8 mouse cellular contexts compared by ENCODE assay signal in the genomic region with DNA sequence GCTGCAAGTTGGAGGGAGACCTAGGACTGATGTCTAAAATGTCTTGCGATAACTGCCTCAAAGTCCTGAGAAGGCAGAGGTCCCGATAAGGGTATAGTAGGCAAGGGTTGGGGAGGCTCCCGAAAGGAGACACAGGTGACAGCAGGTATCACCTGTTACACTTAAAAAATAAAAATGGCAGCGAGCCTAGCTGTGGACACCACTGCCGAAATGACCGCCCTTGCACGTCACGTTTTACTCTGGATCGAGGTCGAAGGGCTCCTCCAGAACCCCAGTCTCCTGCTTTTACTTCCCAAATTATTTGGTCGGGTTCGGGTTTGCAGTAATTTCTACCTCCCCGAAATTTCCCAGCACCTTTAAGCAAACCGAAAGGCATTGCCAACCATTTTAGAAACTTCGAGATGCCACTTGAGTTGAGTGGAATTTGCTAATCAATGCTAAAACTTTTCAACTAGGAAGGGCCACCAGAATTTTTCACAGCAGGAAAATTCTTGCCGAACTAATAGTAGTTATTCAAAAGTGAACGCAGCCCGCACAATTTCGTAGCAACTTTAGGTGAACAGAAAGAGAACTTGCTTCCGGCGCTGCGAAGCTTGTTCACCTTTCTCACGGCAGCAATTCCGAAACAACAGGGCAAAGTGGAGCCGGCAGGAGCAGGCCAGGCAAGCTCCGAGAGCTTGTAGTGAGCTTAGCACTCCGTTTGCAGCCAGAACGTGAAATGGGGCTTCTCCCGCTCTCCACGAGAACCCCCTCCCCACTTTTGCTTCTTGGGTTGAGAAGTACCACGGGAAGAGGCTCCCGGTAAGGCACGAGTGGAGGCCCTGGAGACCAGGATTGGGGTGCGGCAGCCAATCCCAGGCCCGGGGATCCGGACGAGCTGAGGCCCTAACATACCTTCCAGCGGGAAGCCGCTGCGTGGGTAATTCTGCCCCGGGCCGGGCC. TPM values are rescaled to one million over a fixed set of nuclear protein-coding genes. Genes with fewer than 3 reads are reported as not detected.
DNase-seq lines count a peak whose midpoint lies in the region; ATAC-seq and TF ChIP-seq lines count a peak whose summit lies in the region.

No protein-coding gene starts in this region.

- no peak for TF ChIP-seq CTCF in liver, postnatal 0 days (IDR thresholded peaks at IDR 0.05; ENCODE audit: low read depth)

- no peaks in the 10 kb centered on the region for H3K36me3 ChIP-seq in heart, embryonic 15.5 days
- H3K36me3 ChIP-seq in liver, postnatal 0 days (replicated peaks; ENCODE audit: insufficient read depth, low read length), result no peaks in the 10 kb centered on the region

- H3K9ac ChIP-seq in heart, embryonic 15.5 days, result no peak overlapping the region
- H3K9ac ChIP-seq in liver, postnatal 0 days (replicated peaks), result no peak overlapping the region

- 1% methylated on average over 42 of the region's 42 CpGs for WGBS in heart, embryonic 15.5 days
- WGBS in liver, postnatal 0 days (ENCODE audit: insufficient replicate concordance), result 2% methylated on average over 42 of the region's 42 CpGs

- peaks cover 14% of the 10 kb centered on the region for H3K4me1 ChIP-seq in heart, embryonic 15.5 days (replicated peaks)
- peaks cover 9% of the 10 kb centered on the region for H3K4me1 ChIP-seq in liver, postnatal 0 days (ENCODE audit: insufficient read depth)

- H3K4me2 ChIP-seq in heart, embryonic 15.5 days, result peak overlapping the region; percentile 61
- H3K4me2 ChIP-seq in liver, postnatal 0 days (ENCODE audit: low read depth, low read length), result peak overlapping the region; percentile 63

- DNase-seq in adrenal gland, postnatal 10 days, result peak; percentile 8
- DNase-seq in adrenal gland, adult 8-10 months, result no peak
- peak; percentile 71 for DNase-seq in ES-CJ7 (ENCODE audit: low read depth, low spot score)
- no peak for DNase-seq in liver, postnatal 0 days
- DNase-seq in right cerebral cortex, postnatal 25 days, result no peak
- DNase-seq in cerebellum, adult 11 months, result no peak
- DNase-seq in ovary, postnatal 14 days (ENCODE audit: low spot score), result no peak

- H3K27ac ChIP-seq in heart, embryonic 15.5 days, result no peak overlapping the region
- H3K27ac ChIP-seq in liver, postnatal 0 days (ENCODE audit: low read depth), result no peak overlapping the region

- H3K4me3 ChIP-seq in heart, embryonic 15.5 days, result peak overlapping the region; percentile 38
- H3K4me3 ChIP-seq in liver, postnatal 0 days (ENCODE audit: low read depth, low read length), result peak overlapping the region; percentile 39

- H3K9me3 ChIP-seq in heart, embryonic 15.5 days (replicated peaks), result no peaks in the 10 kb centered on the region
- H3K9me3 ChIP-seq in liver, postnatal 0 days (ENCODE audit: low read length), result no peaks in the 10 kb centered on the region

- TF ChIP-seq EP300 in liver, postnatal 0 days (IDR thresholded peaks at IDR 0.05; ENCODE audit: low read depth), result no peak

- peaks cover 99% of the 10 kb centered on the region for H3K27me3 ChIP-seq in heart, embryonic 15.5 days
- peaks cover 98% of the 10 kb centered on the region for H3K27me3 ChIP-seq in liver, postnatal 0 days (ENCODE audit: insufficient read depth, low read length)

- no peak for ATAC-seq in heart, embryonic 15.5 days (replicated peaks; ENCODE audit: insufficient number of reproducible peaks, insufficient read depth, low FRiP score, low read depth)
- no peak for ATAC-seq in liver, postnatal 0 days

RNA-seq across cellular contexts. Expression of a gene that starts 0.9 kb away (rescaled TPM):
- under 1 TPM in 1 of 2 experiments, not detected in 1; 0.88 TPM for total RNA-seq in adrenal gland, postnatal 10 days (2021)
- total RNA-seq in adrenal gland, adult 8-10 months (2022), result not detected
- polyA plus RNA-seq in heart, embryonic 15.5 days (2015; fragmentation: Nextera tagmentation; extraction: Ambion mirVana), result 0.08 and 0.15 TPM in 2 replicates
- polyA plus RNA-seq in liver, postnatal 0 days (2015; fragmentation: Nextera tagmentation; extraction: Ambion mirVana), result not detected in 2 replicates

Comparison
In these comparisons a context has a peak if more than half of its experiments do, and no peak if none do; other contexts are left out.
1. DNase-seq: peak in adrenal gland, postnatal 10 days (single experiment) and ES-CJ7 (single experiment); none in adrenal gland, adult 8-10 months (single experiment), liver, postnatal 0 days (single experiment), right cerebral cortex, postnatal 25 days (single experiment), cerebellum, adult 11 months (single experiment) and ovary, postnatal 14 days (single experiment).